Mouse (Mus musculus): ENCODE measurements at regions not wholly inside any gene's neighbourhood (a gene's known extent, or its start where the extent isn't known, plus 50 kb on each side); places are given as distances from the start of the nearest gene placed in this dataset.

DNA sequence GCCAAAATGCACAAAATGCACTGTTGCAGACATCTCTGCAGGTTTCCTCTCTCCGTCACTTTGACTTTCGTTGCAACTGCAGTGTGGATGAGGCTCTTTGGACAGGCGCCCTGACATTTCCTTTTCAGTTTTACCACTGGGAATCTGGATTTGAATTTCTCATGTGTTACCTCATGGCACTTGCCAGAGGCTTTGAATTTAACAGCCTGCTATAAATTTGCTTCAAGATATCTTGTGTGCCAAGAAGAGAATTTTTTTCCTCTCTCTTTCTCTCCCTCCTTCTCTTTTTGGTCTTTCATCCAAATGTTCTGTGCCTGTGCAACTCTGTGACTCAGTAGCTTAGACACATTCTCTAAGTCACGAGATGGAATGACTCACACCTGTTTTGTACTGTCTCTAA lies 2213.6 kb upstream of the Lrrc6 start:
- no peak overlapping the region for H3K4me3 ChIP-seq (replicated peaks)
- no peaks in the 10 kb centered on the region for H3K27me3 ChIP-seq
- no peaks in the 10 kb centered on the region for H3K4me1 ChIP-seq
- no peak overlapping the region for H3K27ac ChIP-seq
- H3K4me2 ChIP-seq: no peak overlapping the region
- no peak overlapping the region for H3K9ac ChIP-seq
- no peaks in the 10 kb centered on the region for H3K9me3 ChIP-seq (replicated peaks)
- 71% methylated on average over 4 of the region's 4 CpGs for WGBS
- ATAC-seq (replicated peaks; ENCODE audit: low FRiP score): no peak
- H3K36me3 ChIP-seq: no peaks in the 10 kb centered on the region

DNA sequence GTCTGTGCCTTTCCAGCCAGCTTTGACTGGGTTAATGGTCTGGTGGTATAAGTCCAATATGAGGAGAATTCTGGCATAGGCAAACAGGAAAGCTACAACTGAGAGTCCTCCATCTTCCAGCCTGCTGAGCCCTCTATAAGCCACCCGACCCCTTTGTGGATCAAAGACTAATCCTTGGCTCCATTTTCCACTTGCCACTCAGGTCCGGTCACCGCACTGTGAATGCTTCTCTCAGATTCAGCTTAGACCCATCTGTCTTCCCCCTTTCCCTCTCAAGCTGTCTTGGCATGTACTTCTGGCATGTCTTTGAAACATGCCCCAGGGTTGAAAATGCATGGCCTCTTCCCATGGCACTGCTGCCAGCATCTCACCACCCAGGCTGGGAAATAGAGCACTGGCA lies 2206.6 kb upstream of the Lrrc6 start:
- WGBS: 80% methylated on average over 3 of the region's 3 CpGs
- no peak for ATAC-seq (replicated peaks; ENCODE audit: low FRiP score)
- no peak overlapping the region for H3K4me2 ChIP-seq

DNA sequence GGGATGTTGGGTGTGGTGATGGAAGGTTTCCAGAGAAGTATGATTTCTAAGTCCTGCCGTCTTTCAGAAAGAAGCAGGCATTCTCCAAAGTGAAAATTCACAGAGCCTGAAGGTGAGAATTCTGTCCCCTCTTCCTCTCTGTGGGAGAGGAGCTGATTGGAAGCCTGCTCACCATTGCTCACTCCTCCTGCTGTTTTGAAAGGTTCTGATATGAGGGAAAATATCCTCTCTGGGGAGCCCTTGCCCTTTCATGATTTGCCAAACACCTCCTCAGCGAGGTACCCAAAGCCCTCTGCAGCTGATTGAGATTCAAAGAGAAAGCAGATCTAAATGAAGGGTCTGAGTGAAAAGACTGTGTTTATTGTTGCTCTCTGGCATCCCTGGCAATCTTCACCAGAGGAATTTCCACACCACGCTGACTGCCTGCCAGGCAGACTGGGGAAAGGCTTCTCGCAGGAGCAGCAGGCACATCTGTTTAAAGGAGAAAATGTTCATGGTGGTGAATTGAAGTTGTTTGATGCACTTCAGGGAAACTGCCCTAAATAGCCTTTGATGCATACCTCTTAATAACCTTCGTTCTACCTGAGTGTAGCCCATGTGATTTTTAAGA lies 2194.4 kb upstream of the Lrrc6 start:
- no peaks in the 10 kb centered on the region for H3K9me3 ChIP-seq (replicated peaks)
- H3K9ac ChIP-seq: no peak overlapping the region
- no peaks in the 10 kb centered on the region for H3K4me1 ChIP-seq
- no peak overlapping the region for H3K4me3 ChIP-seq (replicated peaks)
- no peaks in the 10 kb centered on the region for H3K27me3 ChIP-seq
- ATAC-seq (replicated peaks; ENCODE audit: low FRiP score): no peak
- WGBS: 47% methylated on average over 5 of the region's 5 CpGs
- no peaks in the 10 kb centered on the region for H3K36me3 ChIP-seq
- no peak overlapping the region for H3K4me2 ChIP-seq
- no peak overlapping the region for H3K27ac ChIP-seq

More for the DNA sequence above, 2206.6 kb upstream of the Lrrc6 start:
- H3K9ac ChIP-seq: no peak overlapping the region
- no peaks in the 10 kb centered on the region for H3K4me1 ChIP-seq
- no peak overlapping the region for H3K4me3 ChIP-seq (replicated peaks)
- H3K27ac ChIP-seq: no peak overlapping the region
- no peaks in the 10 kb centered on the region for H3K36me3 ChIP-seq
- no peaks in the 10 kb centered on the region for H3K27me3 ChIP-seq
- H3K9me3 ChIP-seq (replicated peaks): no peaks in the 10 kb centered on the region

DNA sequence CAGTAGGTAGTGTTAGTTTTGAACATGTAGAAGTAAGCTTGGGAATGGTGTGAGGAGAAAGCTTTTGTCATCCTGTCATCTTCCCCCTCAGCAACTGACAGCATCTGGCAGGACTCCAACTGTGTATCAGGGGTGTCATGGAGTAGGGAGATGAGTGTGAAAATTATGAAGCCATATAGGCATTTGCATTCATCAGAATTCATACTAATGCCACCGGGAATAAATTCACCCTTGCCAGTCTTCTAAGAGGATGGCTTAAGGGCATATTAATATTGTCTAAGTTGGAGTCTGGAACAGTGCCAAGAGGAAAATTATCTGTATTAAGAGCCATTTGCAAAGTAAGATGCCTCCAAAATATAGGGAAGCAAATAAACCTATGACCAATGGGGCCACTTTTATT lies 2166.8 kb upstream of the Lrrc6 start:
- 90% methylated on average over 1 of the region's 1 CpGs for WGBS

DNA sequence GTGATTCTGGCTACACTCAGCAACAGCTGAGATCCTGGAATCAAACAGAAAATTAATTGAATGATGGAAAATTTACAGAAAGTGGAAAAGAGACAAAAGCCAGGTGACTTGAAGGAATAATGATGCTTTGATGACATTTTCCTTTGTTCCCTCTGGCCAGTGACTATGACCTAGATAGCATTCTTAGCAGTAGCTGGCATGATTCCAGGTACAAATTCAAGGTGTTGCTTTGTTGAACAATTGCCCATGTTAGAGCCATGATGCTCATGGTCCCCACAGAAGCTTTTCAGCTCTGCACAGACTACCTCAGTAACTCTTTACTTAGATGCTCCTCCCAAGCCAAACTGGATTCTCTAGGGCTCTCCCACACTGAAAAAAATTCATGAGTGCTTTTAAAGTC lies 2164.6 kb upstream of the Lrrc6 start:
- Histone ChIP-seq H3K4me1 (no peaks in the 10 kb centered on the region), H3K27ac (no peak overlapping the region), H3K9ac (no peak overlapping the region), H3K27me3 (no peaks in the 10 kb centered on the region), H3K4me2 (no peak overlapping the region), H3K9me3 (replicated peaks) (no peaks in the 10 kb centered on the region), H3K36me3 (no peaks in the 10 kb centered on the region), H3K4me3 (replicated peaks) (no peak overlapping the region)
- ATAC-seq (replicated peaks; ENCODE audit: low FRiP score): no peak

More for the DNA sequence above, 2166.8 kb upstream of the Lrrc6 start:
- H3K36me3 ChIP-seq: no peaks in the 10 kb centered on the region
- ATAC-seq (replicated peaks; ENCODE audit: low FRiP score): no peak
- no peak overlapping the region for H3K4me2 ChIP-seq
- H3K9ac ChIP-seq: no peak overlapping the region
- no peaks in the 10 kb centered on the region for H3K4me1 ChIP-seq
- no peaks in the 10 kb centered on the region for H3K27me3 ChIP-seq
- H3K9me3 ChIP-seq (replicated peaks): no peaks in the 10 kb centered on the region
- H3K27ac ChIP-seq: no peak overlapping the region
- H3K4me3 ChIP-seq (replicated peaks): no peak overlapping the region

DNA sequence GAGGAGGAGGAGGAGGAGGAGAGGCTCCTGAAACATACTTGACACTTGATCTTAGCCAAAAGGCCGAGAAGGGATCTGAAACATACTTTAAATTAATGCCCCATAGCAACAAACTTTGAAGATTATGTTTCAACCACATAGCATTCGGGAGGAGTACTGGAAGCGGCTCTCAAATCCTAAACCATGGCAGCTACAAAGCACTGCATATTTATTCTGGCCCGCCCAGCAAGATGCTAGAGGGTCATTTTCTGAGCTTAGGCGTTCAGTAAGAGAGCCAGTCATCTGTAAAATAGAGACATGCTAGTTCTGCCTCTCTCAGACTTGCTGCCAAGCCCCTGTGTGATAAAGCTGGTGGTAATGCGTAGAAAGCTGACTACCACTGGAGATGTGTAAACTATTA lies 2156.0 kb upstream of the Lrrc6 start:
- peak; percentile 77 for ATAC-seq (replicated peaks; ENCODE audit: low FRiP score)
- no peaks in the 10 kb centered on the region for H3K27me3 ChIP-seq
- H3K4me3 ChIP-seq (replicated peaks): no peak overlapping the region
- H3K4me1 ChIP-seq: no peaks in the 10 kb centered on the region
- no peaks in the 10 kb centered on the region for H3K36me3 ChIP-seq
- no peak overlapping the region for H3K9ac ChIP-seq
- no peak overlapping the region for H3K4me2 ChIP-seq
- WGBS: 28% methylated on average over 6 of the region's 6 CpGs
- no peak overlapping the region for H3K27ac ChIP-seq
- H3K9me3 ChIP-seq (replicated peaks): no peaks in the 10 kb centered on the region

DNA sequence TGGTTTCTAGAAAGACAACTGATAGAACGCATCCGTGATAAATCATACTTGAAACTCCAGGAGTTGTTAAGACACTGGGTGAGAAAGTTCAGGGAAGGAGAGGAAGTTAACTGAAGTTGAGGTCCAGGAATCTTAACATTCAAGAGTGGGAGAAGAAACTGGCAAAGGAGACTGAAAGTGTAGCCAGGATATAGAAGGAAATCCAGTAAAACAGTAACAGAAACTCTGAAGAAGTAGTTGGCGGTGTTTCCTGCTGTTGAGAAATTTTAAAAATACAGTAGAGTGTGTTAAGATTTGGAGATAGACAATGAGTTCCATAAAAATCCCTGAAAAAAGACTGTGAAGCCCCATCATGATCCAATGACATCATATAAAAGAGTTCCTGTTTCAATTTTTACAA lies 2154.3 kb upstream of the Lrrc6 start:
- no peak for ATAC-seq (replicated peaks; ENCODE audit: low FRiP score)
- Histone ChIP-seq H3K4me3 (replicated peaks) (no peak overlapping the region), H3K9ac (no peak overlapping the region), H3K36me3 (no peaks in the 10 kb centered on the region), H3K4me1 (no peaks in the 10 kb centered on the region), H3K4me2 (no peak overlapping the region), H3K9me3 (replicated peaks) (no peaks in the 10 kb centered on the region), H3K27ac (no peak overlapping the region), H3K27me3 (no peaks in the 10 kb centered on the region)
- 88% methylated on average over 3 of the region's 3 CpGs for WGBS

DNA sequence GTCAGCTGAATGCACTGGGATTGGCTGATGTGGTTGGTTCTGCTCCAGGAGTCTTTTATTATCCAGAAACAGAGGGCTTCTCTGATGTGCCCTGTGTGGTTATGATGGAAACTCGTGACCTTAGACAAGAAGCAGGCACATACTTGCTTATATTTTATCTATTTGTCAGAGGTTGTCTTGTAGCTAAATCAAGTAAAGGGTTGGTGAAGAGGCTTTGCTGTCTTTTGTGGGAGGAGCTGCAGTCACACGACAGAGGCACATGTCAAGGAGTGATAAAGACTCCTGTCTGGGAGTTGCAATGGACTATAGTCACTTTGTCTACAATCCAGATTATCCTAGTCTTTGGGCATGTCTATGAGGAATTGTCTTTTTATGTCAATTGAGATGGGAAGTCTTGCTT lies 2149.9 kb upstream of the Lrrc6 start:
- H3K27ac ChIP-seq: no peak overlapping the region
- H3K4me2 ChIP-seq: no peak overlapping the region
- no peaks in the 10 kb centered on the region for H3K4me1 ChIP-seq
- H3K9ac ChIP-seq: no peak overlapping the region
- H3K9me3 ChIP-seq (replicated peaks): no peaks in the 10 kb centered on the region
- no peaks in the 10 kb centered on the region for H3K36me3 ChIP-seq
- H3K27me3 ChIP-seq: no peaks in the 10 kb centered on the region
- H3K4me3 ChIP-seq (replicated peaks): no peak overlapping the region
- no peak for ATAC-seq (replicated peaks; ENCODE audit: low FRiP score)
- WGBS: 57% methylated on average over 2 of the region's 2 CpGs

DNA sequence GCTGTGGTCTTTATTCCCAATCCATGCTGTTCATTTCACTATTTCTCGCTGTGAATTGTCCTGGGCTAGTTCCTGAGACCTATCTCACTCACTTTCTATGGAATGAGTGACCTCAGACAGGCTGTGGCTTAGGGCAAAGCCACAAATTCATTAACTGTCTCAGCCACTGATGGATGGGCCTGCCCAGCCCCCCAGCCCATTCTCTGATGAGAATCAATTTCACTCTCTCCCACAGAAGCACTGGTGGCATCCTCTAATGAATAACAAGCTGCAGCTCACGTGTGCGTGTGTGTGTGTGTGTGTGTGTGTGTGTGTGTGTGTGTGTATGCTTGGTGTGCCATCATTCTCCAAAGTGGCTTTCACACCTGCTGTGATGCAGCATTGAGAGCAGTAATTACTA lies 2149.3 kb upstream of the Lrrc6 start:
- Histone ChIP-seq H3K27me3 (no peaks in the 10 kb centered on the region), H3K9me3 (replicated peaks) (no peaks in the 10 kb centered on the region), H3K9ac (no peak overlapping the region), H3K4me1 (no peaks in the 10 kb centered on the region), H3K4me2 (no peak overlapping the region), H3K27ac (no peak overlapping the region), H3K36me3 (no peaks in the 10 kb centered on the region), H3K4me3 (replicated peaks) (no peak overlapping the region)
- WGBS: 49% methylated on average over 3 of the region's 3 CpGs
- ATAC-seq (replicated peaks; ENCODE audit: low FRiP score): no peak

DNA sequence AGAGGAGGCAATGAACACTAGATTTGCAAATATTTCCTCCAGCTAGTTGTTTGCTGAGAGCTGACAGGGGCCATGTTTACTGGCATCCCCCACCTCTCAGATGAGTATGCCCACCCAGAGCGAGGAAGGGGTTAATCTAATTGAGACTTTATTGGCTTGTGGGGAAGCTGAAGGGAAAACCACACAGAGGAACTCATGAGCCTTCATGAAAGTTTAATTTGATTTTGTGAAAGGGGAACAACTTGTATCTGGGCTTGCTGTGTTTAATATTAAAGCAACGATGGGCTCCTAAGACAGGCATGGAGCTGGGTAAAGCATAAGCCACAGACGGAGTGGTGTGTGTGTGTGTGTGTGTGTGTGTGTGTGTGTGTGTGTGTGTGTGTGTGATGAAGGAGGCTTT lies 2146.2 kb upstream of the Lrrc6 start:
- no peak for ATAC-seq (replicated peaks; ENCODE audit: low FRiP score)
- H3K36me3 ChIP-seq: no peaks in the 10 kb centered on the region
- no peak overlapping the region for H3K27ac ChIP-seq
- no peaks in the 10 kb centered on the region for H3K9me3 ChIP-seq (replicated peaks)
- H3K4me1 ChIP-seq: no peaks in the 10 kb centered on the region
- no peaks in the 10 kb centered on the region for H3K27me3 ChIP-seq
- H3K9ac ChIP-seq: no peak overlapping the region
- H3K4me3 ChIP-seq (replicated peaks): no peak overlapping the region
- 84% methylated on average over 3 of the region's 3 CpGs for WGBS
- H3K4me2 ChIP-seq: no peak overlapping the region

DNA sequence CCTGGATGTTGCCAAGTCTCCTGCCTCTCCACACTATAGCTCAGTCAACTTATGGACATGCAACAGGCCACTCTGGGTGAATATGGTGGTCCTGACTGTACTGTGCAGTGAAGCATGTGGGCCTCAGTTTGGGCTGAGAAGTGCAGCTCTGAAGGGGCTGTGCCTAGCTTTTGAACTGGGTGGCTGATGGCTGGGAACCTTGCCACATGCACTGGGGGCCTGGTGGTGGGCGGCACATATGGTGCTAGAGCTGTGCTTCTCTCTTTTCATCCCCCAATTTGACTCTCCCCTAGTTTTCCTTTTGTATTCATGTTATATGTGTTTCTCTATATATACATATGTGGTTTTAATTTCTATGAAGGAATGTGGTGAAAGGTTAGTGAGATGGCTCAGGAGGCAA lies 2144.2 kb upstream of the Lrrc6 start:
- Histone ChIP-seq H3K9me3 (replicated peaks) (no peaks in the 10 kb centered on the region), H3K4me1 (no peaks in the 10 kb centered on the region), H3K4me2 (no peak overlapping the region), H3K36me3 (no peaks in the 10 kb centered on the region), H3K9ac (no peak overlapping the region), H3K4me3 (replicated peaks) (no peak overlapping the region), H3K27me3 (no peaks in the 10 kb centered on the region), H3K27ac (no peak overlapping the region)
- 91% methylated on average over 1 of the region's 1 CpGs for WGBS
- ATAC-seq (replicated peaks; ENCODE audit: low FRiP score): no peak

DNA sequence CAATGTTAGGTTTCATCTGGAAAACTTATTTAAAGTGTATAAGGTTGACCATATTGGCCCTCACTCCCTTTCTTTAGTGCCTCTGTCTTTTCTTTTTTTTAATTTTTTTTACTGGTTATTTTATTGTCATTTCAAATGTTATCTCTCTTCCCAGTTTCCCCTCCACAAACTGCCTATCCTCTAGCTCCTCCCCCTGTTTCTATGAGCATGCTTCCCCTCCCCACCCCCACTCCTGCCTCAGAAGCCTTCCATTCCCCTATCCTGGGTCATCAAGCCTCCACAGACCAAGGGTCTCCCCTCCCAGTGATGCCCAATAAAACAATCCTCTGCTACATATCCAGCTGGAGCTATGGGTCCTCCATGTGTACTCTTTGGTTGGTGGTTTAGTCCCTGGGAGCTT lies 2134.9 kb upstream of the Lrrc6 start:
- no peak overlapping the region for H3K27ac ChIP-seq
- no peaks in the 10 kb centered on the region for H3K36me3 ChIP-seq
- H3K27me3 ChIP-seq: no peaks in the 10 kb centered on the region
- no peak overlapping the region for H3K9ac ChIP-seq
- no peak for ATAC-seq (replicated peaks; ENCODE audit: low FRiP score)
- no peaks in the 10 kb centered on the region for H3K4me1 ChIP-seq
- no peaks in the 10 kb centered on the region for H3K9me3 ChIP-seq (replicated peaks)
- no peak overlapping the region for H3K4me2 ChIP-seq
- H3K4me3 ChIP-seq (replicated peaks): no peak overlapping the region

DNA sequence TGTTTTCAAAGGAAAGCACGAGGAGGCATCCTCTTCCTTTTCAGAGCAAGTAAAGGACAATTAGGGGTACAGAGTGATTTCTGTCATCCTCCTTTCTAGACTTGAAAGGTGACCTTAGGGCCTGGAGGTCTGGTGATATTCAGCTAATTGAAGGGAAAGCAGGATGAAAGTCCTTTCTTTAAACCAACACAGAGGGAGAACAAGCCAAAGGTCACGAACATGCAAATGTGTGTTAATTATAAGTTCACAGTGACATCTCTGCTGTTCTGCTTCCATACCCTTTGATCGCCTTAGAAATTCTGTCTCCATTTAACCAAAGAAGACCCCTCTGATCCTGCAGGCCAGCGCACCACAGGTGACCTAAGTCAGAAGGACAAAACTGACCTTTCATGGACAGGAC lies 2126.3 kb upstream of the Lrrc6 start:
- no peaks in the 10 kb centered on the region for H3K36me3 ChIP-seq
- WGBS: 74% methylated on average over 4 of the region's 4 CpGs
- no peak overlapping the region for H3K4me3 ChIP-seq (replicated peaks)
- no peak overlapping the region for H3K27ac ChIP-seq
- no peak for ATAC-seq (replicated peaks; ENCODE audit: low FRiP score)
- H3K9ac ChIP-seq: no peak overlapping the region
- no peak overlapping the region for H3K4me2 ChIP-seq
- H3K4me1 ChIP-seq: no peaks in the 10 kb centered on the region
- H3K27me3 ChIP-seq: no peaks in the 10 kb centered on the region
- H3K9me3 ChIP-seq (replicated peaks): no peaks in the 10 kb centered on the region

Data from kidney, embryonic 15.5 days (tissue).